Mouse (Mus musculus): ENCODE results near the gene Dao. TPM values are rescaled to one million over a fixed set of nuclear protein-coding genes. Genes with fewer than 3 reads are reported as not detected.

The Dao gene
- total RNA-seq, 1 experiment: 0.18 TPM

GRCm38 (mm10) chr5:113976597-113976996 lies 26.9 kb upstream of the Dao start:
- no peaks in the 10 kb centered on the region for H3K9me3 ChIP-seq (ENCODE audit: control insufficient read depth, insufficient read depth, low read depth, low read length)
- peaks cover 9 to 37% of the 10 kb centered on the region in 2 experiments; a peak in 3 of 4 replicates for H3K4me1 ChIP-seq (ENCODE audit: control insufficient read depth in 2 of 2, insufficient read depth in 2 of 2, low read length in 2 of 2, poor library complexity in 1 of 2)
- no peak for TF ChIP-seq CHD2 (IDR thresholded peaks at IDR 0.05; ENCODE audit: low read depth, low read length)
- no peak for TF ChIP-seq MAFK (IDR thresholded peaks at IDR 0.05; ENCODE audit: insufficient read depth, low read depth, low read length)
- no peak for TF ChIP-seq ZC3H11A (IDR thresholded peaks at IDR 0.05; ENCODE audit: borderline replicate concordance, low read depth, low read length)
- TF ChIP-seq HCFC1 (IDR thresholded peaks at IDR 0.05; ENCODE audit: borderline replicate concordance, insufficient read depth, low read length): no peak
- no peak for TF ChIP-seq ZNF384 (IDR thresholded peaks at IDR 0.05; ENCODE audit: low read depth, low read length)

GRCm38 (mm10) chr5:113977309-113977708 lies 26.2 kb upstream of the Dao start:
- no peak for TF ChIP-seq CHD2 (IDR thresholded peaks at IDR 0.05; ENCODE audit: low read depth, low read length)
- TF ChIP-seq ZNF384 (IDR thresholded peaks at IDR 0.05; ENCODE audit: low read depth, low read length): no peak
- TF ChIP-seq HCFC1 (IDR thresholded peaks at IDR 0.05; ENCODE audit: borderline replicate concordance, insufficient read depth, low read length): no peak
- no peaks in the 10 kb centered on the region for H3K9me3 ChIP-seq (ENCODE audit: control insufficient read depth, insufficient read depth, low read depth, low read length)
- in situ Hi-C loops (cut with MboI; ENCODE audit: low sequenced_read_pairs in 2 of 2, unreplicated experiment in 2 of 2): no loop called here
- no peak overlapping the region for H3K27ac ChIP-seq (ENCODE audit: insufficient read depth, low read depth, low read length, poor library complexity, severe bottlenecking)
- H3K4me1 ChIP-seq (ENCODE audit: control insufficient read depth in 2 of 2, insufficient read depth in 2 of 2, low read length in 2 of 2, poor library complexity in 1 of 2): peaks cover 4 to 35% of the 10 kb centered on the region in 2 experiments; a peak in 2 of 4 replicates
- H3K9ac ChIP-seq (ENCODE audit: insufficient read depth, low read depth, low read length, poor library complexity, severe bottlenecking): no peak overlapping the region
- no peak overlapping the region for H3K4me3 ChIP-seq (ENCODE audit: insufficient read depth in 1 of 2, low read depth in 1 of 2, low read length in 2 of 2, poor library complexity in 1 of 2, severe bottlenecking in 1 of 2)
- no peak for DNase-seq (ENCODE audit: low read depth, low spot score)
- H3K36me3 ChIP-seq (ENCODE audit: control insufficient read depth, insufficient read depth, low read length, poor library complexity, severe bottlenecking): peaks cover 1% of the 10 kb centered on the region; the same call in 1 of the 2 replicates

More at GRCm38 (mm10) chr5:113976597-113976996, 26.9 kb upstream of the Dao start:
- H3K27ac ChIP-seq (ENCODE audit: insufficient read depth, low read depth, low read length, poor library complexity, severe bottlenecking): no peak overlapping the region
- H3K36me3 ChIP-seq (ENCODE audit: control insufficient read depth, insufficient read depth, low read length, poor library complexity, severe bottlenecking): peaks cover 1% of the 10 kb centered on the region; the same call in 1 of the 2 replicates
- no peak for DNase-seq (ENCODE audit: low read depth, low spot score)
- in situ Hi-C loops (cut with MboI; ENCODE audit: low sequenced_read_pairs in 2 of 2, unreplicated experiment in 2 of 2): no loop called here
- H3K4me3 ChIP-seq (ENCODE audit: insufficient read depth in 1 of 2, low read depth in 1 of 2, low read length in 2 of 2, poor library complexity in 1 of 2, severe bottlenecking in 1 of 2): no peak overlapping the region
- no peak overlapping the region for H3K9ac ChIP-seq (ENCODE audit: insufficient read depth, low read depth, low read length, poor library complexity, severe bottlenecking)

- no peaks in the 10 kb centered on the region for H3K9me3 ChIP-seq (ENCODE audit: control insufficient read depth, insufficient read depth, low read depth, low read length)
- in situ Hi-C loops (cut with MboI; ENCODE audit: low sequenced_read_pairs in 2 of 2, unreplicated experiment in 2 of 2): no loop called here
- H3K36me3 ChIP-seq (ENCODE audit: control insufficient read depth, insufficient read depth, low read length, poor library complexity, severe bottlenecking): peaks cover 1% of the 10 kb centered on the region; the same call in 1 of the 2 replicates
- no peak for DNase-seq (ENCODE audit: low read depth, low spot score)
- H3K4me3 ChIP-seq (ENCODE audit: insufficient read depth in 1 of 2, low read depth in 1 of 2, low read length in 2 of 2, poor library complexity in 1 of 2, severe bottlenecking in 1 of 2): no peak overlapping the region
- peaks cover 0 to 18% of the 10 kb centered on the region in 2 experiments; a peak in 2 of 4 replicates for H3K4me1 ChIP-seq (ENCODE audit: control insufficient read depth in 2 of 2, insufficient read depth in 2 of 2, low read length in 2 of 2, poor library complexity in 1 of 2)
- no peak for TF ChIP-seq ZC3H11A (IDR thresholded peaks at IDR 0.05; ENCODE audit: borderline replicate concordance, low read depth, low read length)
- no peak for TF ChIP-seq MAFK (IDR thresholded peaks at IDR 0.05; ENCODE audit: insufficient read depth, low read depth, low read length)
- TF ChIP-seq ZNF384 (IDR thresholded peaks at IDR 0.05; ENCODE audit: low read depth, low read length): no peak
- no peak for TF ChIP-seq HCFC1 (IDR thresholded peaks at IDR 0.05; ENCODE audit: borderline replicate concordance, insufficient read depth, low read length)
- TF ChIP-seq CHD2 (IDR thresholded peaks at IDR 0.05; ENCODE audit: low read depth, low read length): no peak
- no peak overlapping the region for H3K27ac ChIP-seq (ENCODE audit: insufficient read depth, low read depth, low read length, poor library complexity, severe bottlenecking)
- H3K9ac ChIP-seq (ENCODE audit: insufficient read depth, low read depth, low read length, poor library complexity, severe bottlenecking): no peak overlapping the region
Observed at GRCm38 (mm10) chr5:113980511-113980910, 23.0 kb upstream of the Dao start.

GRCm38 (mm10) chr5:113981171-113981570 lies 22.3 kb upstream of the Dao start:
- TF ChIP-seq ZNF384 (IDR thresholded peaks at IDR 0.05; ENCODE audit: low read depth, low read length) (no peak), HCFC1 (IDR thresholded peaks at IDR 0.05; ENCODE audit: borderline replicate concordance, insufficient read depth, low read length) (no peak)
- H3K4me1 ChIP-seq (ENCODE audit: control insufficient read depth in 2 of 2, insufficient read depth in 2 of 2, low read length in 2 of 2, poor library complexity in 1 of 2): peaks cover 0 to 19% of the 10 kb centered on the region in 2 experiments; a peak in 2 of 4 replicates
- no peak overlapping the region for H3K27ac ChIP-seq (ENCODE audit: insufficient read depth, low read depth, low read length, poor library complexity, severe bottlenecking)
- DNase-seq (ENCODE audit: low read depth, low spot score): no peak
- no peaks in the 10 kb centered on the region for H3K9me3 ChIP-seq (ENCODE audit: control insufficient read depth, insufficient read depth, low read depth, low read length)
- peaks cover 1% of the 10 kb centered on the region; the same call in 1 of the 2 replicates for H3K36me3 ChIP-seq (ENCODE audit: control insufficient read depth, insufficient read depth, low read length, poor library complexity, severe bottlenecking)
- H3K9ac ChIP-seq (ENCODE audit: insufficient read depth, low read depth, low read length, poor library complexity, severe bottlenecking): no peak overlapping the region
- no peak overlapping the region for H3K4me3 ChIP-seq (ENCODE audit: insufficient read depth in 1 of 2, low read depth in 1 of 2, low read length in 2 of 2, poor library complexity in 1 of 2, severe bottlenecking in 1 of 2)
- in situ Hi-C loops (cut with MboI; ENCODE audit: low sequenced_read_pairs in 2 of 2, unreplicated experiment in 2 of 2): no loop called here

GRCm38 (mm10) chr5:113981843-113982242 lies 21.7 kb upstream of the Dao start:
- no peak overlapping the region for H3K9ac ChIP-seq (ENCODE audit: insufficient read depth, low read depth, low read length, poor library complexity, severe bottlenecking)
- TF ChIP-seq MAFK (IDR thresholded peaks at IDR 0.05; ENCODE audit: insufficient read depth, low read depth, low read length): no peak
- no peak for TF ChIP-seq ZC3H11A (IDR thresholded peaks at IDR 0.05; ENCODE audit: borderline replicate concordance, low read depth, low read length)
- TF ChIP-seq HCFC1 (IDR thresholded peaks at IDR 0.05; ENCODE audit: borderline replicate concordance, insufficient read depth, low read length): no peak
- TF ChIP-seq CHD2 (IDR thresholded peaks at IDR 0.05; ENCODE audit: low read depth, low read length): no peak
- no peak for TF ChIP-seq ZNF384 (IDR thresholded peaks at IDR 0.05; ENCODE audit: low read depth, low read length)
- DNase-seq (ENCODE audit: low read depth, low spot score): no peak
- H3K4me3 ChIP-seq (ENCODE audit: insufficient read depth in 1 of 2, low read depth in 1 of 2, low read length in 2 of 2, poor library complexity in 1 of 2, severe bottlenecking in 1 of 2): no peak overlapping the region
- H3K4me1 ChIP-seq (ENCODE audit: control insufficient read depth in 2 of 2, insufficient read depth in 2 of 2, low read length in 2 of 2, poor library complexity in 1 of 2): peaks cover 0 to 23% of the 10 kb centered on the region in 2 experiments; a peak in 2 of 4 replicates
- no peaks in the 10 kb centered on the region for H3K9me3 ChIP-seq (ENCODE audit: control insufficient read depth, insufficient read depth, low read depth, low read length)
- H3K36me3 ChIP-seq (ENCODE audit: control insufficient read depth, insufficient read depth, low read length, poor library complexity, severe bottlenecking): peaks cover 1% of the 10 kb centered on the region; the same call in 1 of the 2 replicates
- in situ Hi-C loops (cut with MboI; ENCODE audit: low sequenced_read_pairs in 2 of 2, unreplicated experiment in 2 of 2): no loop called here
- no peak overlapping the region for H3K27ac ChIP-seq (ENCODE audit: insufficient read depth, low read depth, low read length, poor library complexity, severe bottlenecking)
